Mouse (Mus musculus) forebrain, embryonic 10.5 days (tissue): Measurements from ENCODE around the gene Upk3b. TPM values are rescaled to one million over a fixed set of nuclear protein-coding genes. Genes with fewer than 3 reads are reported as not detected.
"Not testable (repeated sequence)": the region's sequence is repeated elsewhere in the genome, so short reads cannot be mapped to it uniquely, and the experiment has no call there.

Source experiments
- DNase-seq: peaks from one replicate; pipeline ENCODE4 v3.0.0-alpha.2; 2017; ENCODE audit warnings: low spot score; ENCODE audit errors: extremely low spot score
- H3K27ac ChIP-seq: fragments of 300-500 bp; sonication (generic); 2 replicates; pipeline ENCODE4 v1.5.1; 2016; ENCODE audit warnings: mild to moderate bottlenecking
- H3K27me3 ChIP-seq: fragments of 300-500 bp; sonication (generic); 2 replicates; pipeline ENCODE4 v1.6.1; 2016; ENCODE audit warnings: mild to moderate bottlenecking; ENCODE audit not compliant: poor library complexity, severe bottlenecking
- H3K36me3 ChIP-seq: fragments of 300-500 bp; sonication (generic); replicated peaks from 2 replicates; pipeline ENCODE4 v1.6.1; 2016; ENCODE audit warnings: mild to moderate bottlenecking, moderate library complexity
- H3K4me1 ChIP-seq: fragments of 300-500 bp; sonication (generic); 2 replicates; pipeline ENCODE4 v1.6.1; 2016
- H3K4me3 ChIP-seq: fragments of 300-500 bp; sonication (generic); 2 replicates; pipeline ENCODE4 v1.5.1; 2016; ENCODE audit warnings: mild to moderate bottlenecking, moderate library complexity
- H3K9me3 ChIP-seq: fragments of 300-500 bp; sonication (generic); 2 replicates; pipeline ENCODE4 v1.6.1; 2016; ENCODE audit warnings: mild to moderate bottlenecking, moderate library complexity
- WGBS: fragments of 180-500 bp; shearing (Covaris S2); methylation state at CpG from one replicate; pipeline ENCODE4 v1.1.7; 2016; 5-methylcytosine and 5-hydroxymethylcytosine counted together
- polyA plus RNA-seq: library from polyadenylated mRNA; unstranded; fragments of >200 nt; fragmentation: Nextera tagmentation; extraction: Ambion mirVana; gene quantifications from 2 replicates; pipeline ENCODE4 v1.2.1, GENCODE M21; 2016

Gene Upk3b
- polyA plus RNA-seq, 1 experiment from 2014 or later, result not detected

GRCm38 (mm10) chr5:136041666-136042065 lies 3.4 kb downstream of the Upk3b start:
- no peaks in the 10 kb centered on the region for H3K27me3 ChIP-seq
- H3K4me3 ChIP-seq, result no peak overlapping the region
- no peaks in the 10 kb centered on the region for H3K36me3 ChIP-seq
- peaks cover 29% of the 10 kb centered on the region for H3K4me1 ChIP-seq
- no peak for DNase-seq
- no peaks in the 10 kb centered on the region for H3K9me3 ChIP-seq
- 92% methylated on average over 8 of the region's 8 CpGs for WGBS
- H3K27ac ChIP-seq, result no peak overlapping the region

- Histone ChIP-seq H3K36me3 (no peaks in the 10 kb centered on the region), H3K9me3 (no peaks in the 10 kb centered on the region), H3K4me3 (no peak overlapping the region), H3K27ac (no peak overlapping the region), H3K27me3 (no peaks in the 10 kb centered on the region), H3K4me1 (peaks cover 32% of the 10 kb centered on the region)
- WGBS, result 77% methylated on average over 13 of the region's 13 CpGs
- no peak for DNase-seq
Observed at GRCm38 (mm10) chr5:136044865-136045264, 6.6 kb downstream of the Upk3b start.

GRCm38 (mm10) chr5:136045408-136045807 lies 7.1 kb downstream of the Upk3b start:
- H3K4me1 ChIP-seq, result peaks cover 30% of the 10 kb centered on the region
- WGBS, result 52% methylated on average over 9 of the region's 9 CpGs
- no peaks in the 10 kb centered on the region for H3K27me3 ChIP-seq
- no peaks in the 10 kb centered on the region for H3K9me3 ChIP-seq
- H3K4me3 ChIP-seq, result no peak overlapping the region
- no peak overlapping the region for H3K27ac ChIP-seq
- peak; percentile 38 for DNase-seq
- no peaks in the 10 kb centered on the region for H3K36me3 ChIP-seq

- H3K4me3 ChIP-seq, result no peak overlapping the region
- H3K36me3 ChIP-seq, result no peaks in the 10 kb centered on the region
- whole genome bisulfite sequencing, result 2% methylated on average over 10 of the region's 10 CpGs
- H3K27me3 ChIP-seq, result no peaks in the 10 kb centered on the region
- peaks cover 29% of the 10 kb centered on the region for H3K4me1 ChIP-seq
- peak overlapping the region; percentile 49 for H3K27ac ChIP-seq
- peak; percentile 87 for DNase-seq
- H3K9me3 ChIP-seq, result no peaks in the 10 kb centered on the region
Observed at GRCm38 (mm10) chr5:136045987-136046386, 7.7 kb downstream of the Upk3b start.

GRCm38 (mm10) chr5:136048541-136048940 lies 10.2 kb downstream of the Upk3b start:
- not testable (repeated sequence) for H3K27me3 ChIP-seq, H3K36me3 ChIP-seq, H3K27ac ChIP-seq, H3K9me3 ChIP-seq, DNase-seq, H3K4me3 ChIP-seq
- H3K4me1 ChIP-seq, result peaks cover 48% of the 10 kb centered on the region

- Histone ChIP-seq H3K4me1 (peaks cover 48% of the 10 kb centered on the region), H3K27me3 (no peaks in the 10 kb centered on the region), H3K4me3 (no peak overlapping the region), H3K27ac (peak overlapping the region; percentile 69), H3K9me3 (0 out of 2 replicates have a peak, but pooled peaks cover 3% of the 10 kb centered on the region), H3K36me3 (no peaks in the 10 kb centered on the region)
- 87% methylated on average over 6 of the region's 6 CpGs for WGBS
- DNase-seq, result no peak
Observed at GRCm38 (mm10) chr5:136049926-136050325, 11.6 kb downstream of the Upk3b start.

GRCm38 (mm10) chr5:136051231-136052085 lies 13.2 kb downstream of the Upk3b start:
- Histone ChIP-seq H3K36me3 (no peaks in the 10 kb centered on the region), H3K9me3 (0 out of 2 replicates have a peak, but pooled peaks cover 3% of the 10 kb centered on the region), H3K27ac (peak overlapping the region; percentile 93), H3K27me3 (no peaks in the 10 kb centered on the region), H3K4me1 (peaks cover 35% of the 10 kb centered on the region), H3K4me3 (peak overlapping the region; percentile 34)
- DNase-seq, result peak; percentile 82
- 7% methylated on average over 10 of the region's 10 CpGs for WGBS

- no peak overlapping the region for H3K4me3 ChIP-seq
- H3K9me3 ChIP-seq, result 0 out of 2 replicates have a peak, but pooled peaks cover 3% of the 10 kb centered on the region
- H3K27ac ChIP-seq, result peak overlapping the region; percentile 93
- no peaks in the 10 kb centered on the region for H3K27me3 ChIP-seq
- no peaks in the 10 kb centered on the region for H3K36me3 ChIP-seq
- H3K4me1 ChIP-seq, result peaks cover 38% of the 10 kb centered on the region
- no peak for DNase-seq
- 84% methylated on average over 8 of the region's 8 CpGs for WGBS
Observed at GRCm38 (mm10) chr5:136052861-136053655, 14.8 kb downstream of the Upk3b start.

GRCm38 (mm10) chr5:136054301-136055077 lies 16.2 kb downstream of the Upk3b start, which contains the start of gene Upk3bl:
Gene Upk3bl, plus strand, starts transcription at chr5:136054492.
- Histone ChIP-seq H3K27ac (peak within 1 kb of the TSS; percentile 93; the same call in 1 of the 2 replicates), H3K36me3 (no peaks in the 10 kb centered on the region), H3K4me1 (peaks cover 38% of the 10 kb centered on the region), H3K9me3 (0 out of 2 replicates have a peak, but pooled peaks cover 3% of the 10 kb centered on the region), H3K27me3 (peaks cover under 1% of the 10 kb centered on the region; the same call in 1 of the 2 replicates), H3K4me3 (no peak within 1 kb of the TSS)
- WGBS, result 93% methylated on average over 11 of the region's 11 CpGs
- no peak for DNase-seq

- no peaks in the 10 kb centered on the region for H3K36me3 ChIP-seq
- 51% methylated on average over 4 of the region's 4 CpGs for WGBS
- no peak overlapping the region for H3K27ac ChIP-seq
- H3K9me3 ChIP-seq, result 0 out of 2 replicates have a peak, but pooled peaks cover 3% of the 10 kb centered on the region
- no peak for DNase-seq
- peaks cover 38% of the 10 kb centered on the region for H3K4me1 ChIP-seq
- H3K4me3 ChIP-seq, result no peak overlapping the region
- H3K27me3 ChIP-seq, result peaks cover 10% of the 10 kb centered on the region
Observed at GRCm38 (mm10) chr5:136056062-136056461, 17.8 kb downstream of the Upk3b start.

GRCm38 (mm10) chr5:136057085-136057484 lies 18.8 kb downstream of the Upk3b start:
- H3K4me1 ChIP-seq, result peaks cover 34% of the 10 kb centered on the region
- no peak overlapping the region for H3K4me3 ChIP-seq
- WGBS, result 38% methylated on average over 8 of the region's 8 CpGs
- H3K9me3 ChIP-seq, result 0 out of 2 replicates have a peak, but pooled peaks cover 3% of the 10 kb centered on the region
- no peaks in the 10 kb centered on the region for H3K36me3 ChIP-seq
- DNase-seq, result no peak
- H3K27ac ChIP-seq, result no peak overlapping the region
- peaks cover 10% of the 10 kb centered on the region for H3K27me3 ChIP-seq

- H3K9me3 ChIP-seq, result no peaks in the 10 kb centered on the region
- H3K27me3 ChIP-seq, result peaks cover 10% of the 10 kb centered on the region
- peak; percentile 86 for DNase-seq
- no peaks in the 10 kb centered on the region for H3K36me3 ChIP-seq
- H3K4me3 ChIP-seq, result no peak overlapping the region
- peaks cover 24% of the 10 kb centered on the region for H3K4me1 ChIP-seq
- peak overlapping the region; percentile 65; the same call in 1 of the 2 replicates for H3K27ac ChIP-seq
- 9% methylated on average over 12 of the region's 12 CpGs for WGBS
Observed at GRCm38 (mm10) chr5:136061567-136061966, 23.3 kb downstream of the Upk3b start.
